In genomic region chr10:42247125-42247816, GRCm38 (mm10) we compare ENCODE assay signal across 9 mouse cellular contexts. TPM values are rescaled to one million over a fixed set of nuclear protein-coding genes. Genes with fewer than 3 reads are reported as not detected.
DNase-seq lines count a peak whose midpoint lies in the region; ATAC-seq and TF ChIP-seq lines count a peak whose summit lies in the region.
"Had no signal": no experiment of that assay in that cellular context is flagged by ENCODE, and none has a peak within 500 bp of the region (broad histone marks: within the 10 kb centered on the region; RNA-seq: fewer than 3 reads in every experiment).

No protein-coding gene starts in this region.

- no peaks in the 10 kb centered on the region for H3K36me3 ChIP-seq in lung, embryonic 16.5 days (ENCODE audit: control insufficient read depth, insufficient read depth, low read length)
- H3K36me3 ChIP-seq in stomach, embryonic 15.5 days = no peaks in the 10 kb centered on the region

- no peak for TF ChIP-seq POLR2A in lung, adult 2 months (IDR thresholded peaks at IDR 0.05; ENCODE audit: borderline replicate concordance, extremely low read depth, low read depth, low read length)

- peak overlapping the region; percentile 26; the same call in 1 of the 2 replicates for H3K4me2 ChIP-seq in lung, embryonic 16.5 days (ENCODE audit: low read depth, low read length)
- no peak overlapping the region for H3K4me2 ChIP-seq in stomach, embryonic 15.5 days

- H3K27ac ChIP-seq in lung, embryonic 16.5 days (ENCODE audit: low read length) = peak overlapping the region; percentile 53
- peak overlapping the region; percentile 33; the same call in 1 of the 2 replicates for H3K27ac ChIP-seq in stomach, embryonic 15.5 days

- H3K27me3 ChIP-seq in lung, embryonic 16.5 days (ENCODE audit: control insufficient read depth, insufficient read depth, low read depth, low read length) = no peaks in the 10 kb centered on the region
- no peaks in the 10 kb centered on the region for H3K27me3 ChIP-seq in stomach, embryonic 15.5 days (replicated peaks)
- H3K27me3 ChIP-seq: Patski had no signal

- no peaks in the 10 kb centered on the region for H3K9me3 ChIP-seq in lung, embryonic 16.5 days (ENCODE audit: control insufficient read depth, low read length)
- H3K9me3 ChIP-seq in stomach, embryonic 15.5 days = no peaks in the 10 kb centered on the region

- H3K4me3 ChIP-seq in lung, embryonic 16.5 days (ENCODE audit: low read length) = no peak overlapping the region
- no peak overlapping the region for H3K4me3 ChIP-seq in lung, adult 2 months (replicated peaks; ENCODE audit: extremely low read depth, low read depth, low read length)
- H3K4me3 ChIP-seq in stomach, embryonic 15.5 days (replicated peaks) = no peak overlapping the region

- peaks cover 75% of the 10 kb centered on the region for H3K4me1 ChIP-seq in lung, embryonic 16.5 days (replicated peaks; ENCODE audit: control insufficient read depth, insufficient read depth, low read length)
- H3K4me1 ChIP-seq in lung, adult 2 months (ENCODE audit: control insufficient read depth, insufficient read depth, low read length) = peaks cover 64% of the 10 kb centered on the region
- peaks cover 41% of the 10 kb centered on the region for H3K4me1 ChIP-seq in stomach, embryonic 15.5 days

- 40% methylated on average over 11 of the region's 11 CpGs for WGBS in lung, embryonic 16.5 days
- WGBS in lung, adult 2 months = 43% methylated on average over 11 of the region's 11 CpGs
- 57% methylated on average over 11 of the region's 11 CpGs for WGBS in stomach, embryonic 15.5 days

- DNase-seq in lung, adult 2 months = no peak
- peak; percentile 41 for DNase-seq in kidney, postnatal 14 days
- no peak for DNase-seq in neural tube, embryonic 10.5 days (ENCODE audit: extremely low spot score, low spot score)
- DNase-seq in thymus, postnatal 25 days = no peak

- no peak for TF ChIP-seq CTCF in lung, adult 2 months (IDR thresholded peaks at IDR 0.05; ENCODE audit: insufficient read depth, low read length)

- no peak overlapping the region for H3K9ac ChIP-seq in lung, embryonic 16.5 days (ENCODE audit: low read length)
- H3K9ac ChIP-seq in stomach, embryonic 15.5 days = no peak overlapping the region

- ATAC-seq in lung, embryonic 16.5 days (ENCODE audit: low read depth) = no peak
- ATAC-seq in erythroblast, adult 5-6 weeks (replicated peaks; ENCODE audit: low FRiP score, poor library complexity, severe bottlenecking) = peak; percentile 60
- peak; percentile 23; the same call in 1 of the 2 replicates for ATAC-seq in stomach, embryonic 15.5 days (ENCODE audit: insufficient read depth, low FRiP score, low read depth)
- no peak for ATAC-seq in monocyte, adult 5-6 weeks (replicated peaks; ENCODE audit: insufficient number of reproducible peaks, low FRiP score, low TSS enrichment, poor library complexity, severe bottlenecking)
- ATAC-seq: Patski had no signal

RNA-seq across cellular contexts. Expression of gene Foxo3, which starts 29.3 kb away (rescaled TPM):
- 10.2 and 10.7 TPM in 2 replicates for polyA plus RNA-seq in lung, embryonic 16.5 days (2015; fragmentation: Nextera tagmentation; extraction: Ambion mirVana)
- polyA plus RNA-seq in lung, adult 2 months (2012; rRNA removed) = 49.3 and 79.9 TPM in 2 replicates
- 160 and 187 TPM in 2 replicates for total RNA-seq in erythroblast, adult 5-6 weeks (2015; ENCODE audit: low replicate concordance)
- 378 and 459 TPM in 2 replicates for total RNA-seq in erythroblast, adult 5-6 weeks (2017; ENCODE audit: low replicate concordance)
- polyA plus RNA-seq in stomach, embryonic 15.5 days (2015; fragmentation: Nextera tagmentation; extraction: Ambion mirVana) = 7.4 and 8.7 TPM in 2 replicates
- 39.6 to 56.4 TPM (median 43.8 TPM) in 3 replicates for total RNA-seq in monocyte, adult 5-6 weeks (2017)

Comparison
In these comparisons a context has a peak if more than half of its experiments do, and no peak if none do; other contexts are left out.
1. ATAC-seq: peak in erythroblast, adult 5-6 weeks (single experiment) and stomach, embryonic 15.5 days (single experiment); none in lung, embryonic 16.5 days (single experiment) and monocyte, adult 5-6 weeks (single experiment).